Mouse (Mus musculus) CH12.LX (cell line): ENCODE data around the gene Ccdc114. TPM values are rescaled to one million over a fixed set of nuclear protein-coding genes. Genes with fewer than 3 reads are reported as not detected.

ENCODE experiments used
- DNase-seq: peaks from one replicate; pipeline ENCODE4 v3.0.0-alpha.2; 2013; ENCODE audit errors: extremely low read depth
- H3K27ac ChIP-seq: 2 replicates; pipeline ENCODE4 v1.5.1; 2012; ENCODE audit warnings: low read depth, mild to moderate bottlenecking, control low read depth, moderate library complexity; ENCODE audit not compliant: insufficient read depth
- H3K27me3 ChIP-seq: replicated peaks from 2 replicates; pipeline ENCODE3; 2012; ENCODE audit warnings: inconsistent platforms
- H3K36me3 ChIP-seq, 2 experiments: replicated peaks in 1 of 2; 2 replicates each; pipeline versions ENCODE3 to v1.6.1; 2012; ENCODE audit warnings: inconsistent platforms in 1 of 2, low read length in 1 of 2, mild to moderate bottlenecking in 1 of 2, mixed read lengths in 1 of 2, moderate library complexity in 1 of 2; ENCODE audit not compliant: control insufficient read depth in 1 of 2, insufficient read depth in 1 of 2
- H3K4me1 ChIP-seq, 2 experiments: 2 replicates each; pipeline ENCODE4 v1.6.1; 2012; ENCODE audit warnings: inconsistent platforms in 1 of 2, moderate library complexity in 1 of 2; ENCODE audit not compliant: insufficient read depth in 2 of 2, control insufficient read depth in 1 of 2
- H3K4me2 ChIP-seq: 2 replicates; pipeline ENCODE4 v1.6.1; 2012; ENCODE audit warnings: low read depth, mild to moderate bottlenecking, control low read depth; ENCODE audit not compliant: poor library complexity, insufficient read depth, severe bottlenecking
- H3K4me3 ChIP-seq, 3 experiments: fragments of 150-350 bp in 1 of 3; sonication (generic) in 1 of 3; replicated peaks in 1 of 3; 2 replicates each; pipeline versions ENCODE3 to v1.5.1; 2011 to 2012; ENCODE audit warnings: low read depth in 2 of 3, low read length in 2 of 3, mild to moderate bottlenecking in 2 of 3, moderate library complexity in 2 of 3, control low read depth in 1 of 3, improper control_type of control experiment in 1 of 3, inconsistent platforms in 1 of 3, mixed read lengths in 1 of 3; ENCODE audit not compliant: poor library complexity in 1 of 3
- H3K79me2 ChIP-seq: replicated peaks from 2 replicates; pipeline ENCODE4 v1.6.1; 2012; ENCODE audit warnings: mild to moderate bottlenecking, moderate library complexity; ENCODE audit not compliant: control insufficient read depth, poor library complexity, insufficient read depth, severe bottlenecking; ENCODE audit errors: extremely low read depth
- H3K9ac ChIP-seq: 2 replicates; pipeline ENCODE4 v1.6.1; 2012; ENCODE audit warnings: low read depth, mild to moderate bottlenecking, control low read depth, moderate library complexity; ENCODE audit not compliant: insufficient read depth
- H3K9me3 ChIP-seq: replicated peaks from 2 replicates; pipeline ENCODE3; 2012; ENCODE audit warnings: low read length, inconsistent platforms, mixed read lengths
- CTCF ChIP-seq, 2 experiments: IDR thresholded peaks in 1 of 2; conservative IDR thresholded peaks in 1 of 2; 2 replicates each; pipeline ENCODE4 v1.5.1; 2011 to 2012; ENCODE audit warnings: low read depth in 2 of 2, low read length in 2 of 2, improper control_type of control experiment in 1 of 2, inconsistent platforms in 1 of 2, mild to moderate bottlenecking in 1 of 2, moderate library complexity in 1 of 2
- E2F4 ChIP-seq: IDR thresholded peaks from 2 replicates; pipeline ENCODE4 v1.6.1; 2011; ENCODE audit warnings: low read depth, low read length, improper control_type of control experiment; ENCODE audit not compliant: insufficient replicate concordance
- EP300 ChIP-seq: IDR thresholded peaks from 2 replicates; pipeline ENCODE4 v1.6.1; 2011; ENCODE audit warnings: low read length, improper control_type of control experiment
- ETS1 ChIP-seq: conservative IDR thresholded peaks from 2 replicates; pipeline ENCODE4 v1.6.1; 2012; ENCODE audit warnings: low read depth, mild to moderate bottlenecking, inconsistent platforms, low read length, improper control_type of control experiment, moderate library complexity
- GABPA ChIP-seq: IDR thresholded peaks from 2 replicates; pipeline ENCODE4 v1.6.1; 2012; ENCODE audit warnings: low read depth, low read length, improper control_type of control experiment, inconsistent platforms; ENCODE audit not compliant: insufficient replicate concordance
- HCFC1 ChIP-seq: IDR thresholded peaks from 2 replicates; pipeline ENCODE4 v1.6.1; 2012; ENCODE audit warnings: low read depth, mild to moderate bottlenecking, inconsistent platforms, low read length, improper control_type of control experiment
- JUN ChIP-seq: IDR thresholded peaks from 2 replicates; pipeline ENCODE4 v1.6.1; 2011; ENCODE audit warnings: low read depth, mild to moderate bottlenecking, low read length, improper control_type of control experiment, moderate library complexity; ENCODE audit not compliant: insufficient read depth
- JUND ChIP-seq: conservative IDR thresholded peaks from 2 replicates; pipeline ENCODE4 v1.6.1; 2011; ENCODE audit warnings: low read depth, low read length, improper control_type of control experiment
- MAFK ChIP-seq: IDR thresholded peaks from 2 replicates; pipeline ENCODE4 v1.6.1; 2011; ENCODE audit warnings: low read length, improper control_type of control experiment; ENCODE audit not compliant: insufficient replicate concordance
- MAX ChIP-seq: IDR thresholded peaks from 2 replicates; pipeline ENCODE4 v1.6.1; 2011; ENCODE audit warnings: low read length, improper control_type of control experiment
- MAZ ChIP-seq: IDR thresholded peaks from 2 replicates; pipeline ENCODE4 v1.6.1; 2012; ENCODE audit warnings: low read depth, mild to moderate bottlenecking, inconsistent platforms, low read length, improper control_type of control experiment, moderate library complexity
- MEF2A ChIP-seq: IDR thresholded peaks from 2 replicates; pipeline ENCODE4 v1.6.1; 2014; ENCODE audit warnings: low read depth, mild to moderate bottlenecking, inconsistent platforms, low read length, improper control_type of control experiment, borderline replicate concordance
- MXI1 ChIP-seq: IDR thresholded peaks from 2 replicates; pipeline ENCODE4 v1.6.1; 2011; ENCODE audit warnings: mild to moderate bottlenecking, low read depth, low read length, improper control_type of control experiment
- MYC ChIP-seq: IDR thresholded peaks from 2 replicates; pipeline ENCODE4 v1.6.1; 2011; ENCODE audit warnings: low read depth, mild to moderate bottlenecking, improper control_type of control experiment, low read length
- NELFE ChIP-seq: IDR thresholded peaks from 2 replicates; pipeline ENCODE4 v1.6.1; 2011; ENCODE audit warnings: low read depth, low read length, improper control_type of control experiment
- NRF1 ChIP-seq: IDR thresholded peaks from 2 replicates; pipeline ENCODE4 v1.6.1; 2014; ENCODE audit warnings: low read depth, mild to moderate bottlenecking, inconsistent platforms, low read length, improper control_type of control experiment, moderate library complexity
- PAX5 ChIP-seq: IDR thresholded peaks from 2 replicates; pipeline ENCODE4 v1.6.1; 2012; ENCODE audit warnings: low read length, inconsistent platforms, mixed read lengths
- POLR2A ChIP-seq: IDR thresholded peaks from 2 replicates; pipeline ENCODE4 v1.6.1; 2011; ENCODE audit warnings: low read depth, mild to moderate bottlenecking, improper control_type of control experiment, low read length
- RAD21 ChIP-seq: IDR thresholded peaks from 2 replicates; pipeline ENCODE4 v1.6.1; 2011; ENCODE audit warnings: low read depth, mild to moderate bottlenecking, low read length, improper control_type of control experiment, moderate library complexity
- RCOR1 ChIP-seq: conservative IDR thresholded peaks from 2 replicates; pipeline ENCODE4 v1.6.1; 2012; ENCODE audit warnings: low read depth, mild to moderate bottlenecking, inconsistent platforms, low read length, improper control_type of control experiment
- SMC3 ChIP-seq: IDR thresholded peaks from 2 replicates; pipeline ENCODE4 v1.6.1; 2011; ENCODE audit warnings: low read depth, low read length, improper control_type of control experiment
- TBP ChIP-seq: conservative IDR thresholded peaks from 2 replicates; pipeline ENCODE4 v1.6.1; 2011; ENCODE audit warnings: low read depth, low read length, improper control_type of control experiment
- TCF12 ChIP-seq: IDR thresholded peaks from 2 replicates; pipeline ENCODE4 v1.6.1; 2014; ENCODE audit warnings: low read depth, mild to moderate bottlenecking, inconsistent platforms, low read length, improper control_type of control experiment
- UBTF ChIP-seq: IDR thresholded peaks from 2 replicates; pipeline ENCODE4 v1.6.1; 2012; ENCODE audit warnings: low read depth, mild to moderate bottlenecking, inconsistent platforms, low read length, improper control_type of control experiment, moderate library complexity
- USF1 ChIP-seq: IDR thresholded peaks from 2 replicates; pipeline ENCODE4 v1.6.1; 2014; ENCODE audit warnings: low read depth, mild to moderate bottlenecking, inconsistent platforms, low read length, improper control_type of control experiment
- USF2 ChIP-seq: conservative IDR thresholded peaks from 2 replicates; pipeline ENCODE4 v1.6.1; 2011; ENCODE audit warnings: low read depth, low read length, improper control_type of control experiment
- ZKSCAN1 ChIP-seq: IDR thresholded peaks from 2 replicates; pipeline ENCODE4 v1.6.1; 2012; ENCODE audit warnings: low read depth, inconsistent platforms, low read length, improper control_type of control experiment, borderline replicate concordance
- ZMIZ1 ChIP-seq: IDR thresholded peaks from 2 replicates; pipeline ENCODE4 v1.6.1; 2012; ENCODE audit warnings: low read depth, mild to moderate bottlenecking, inconsistent platforms, low read length, improper control_type of control experiment
- dilution Hi-C: fragments of 300-500 bp; cut with MboI; formaldehyde crosslinking; loops from 2 replicates; pipeline ENCODE4 v1.14.3; 2020; ENCODE audit warnings: low sequenced_read_pairs; ENCODE audit not compliant: extremely low pct_unique_long_range_greater_than_20kb, extremely low pct_ligation_motif_present
- in situ Hi-C: fragments of 300-500 bp; cut with MboI; formaldehyde crosslinking; loops from 3 replicates; pipeline ENCODE4 v1.14.3; 2019; ENCODE audit warnings: low sequenced_read_pairs, low pct_ligation_motif_present, low pct_unique_long_range_greater_than_20kb, mixed read lengths
- polyA plus RNA-seq: library from polyadenylated mRNA; unstranded; fragments of >175 nt; gene quantifications from 2 replicates; pipeline ENCODE4 v1.2.1, GENCODE M21; 2012; ENCODE audit warnings: low read depth; ENCODE audit not compliant: insufficient read length
- total RNA-seq, 2 experiments: library from RNA; depleted of rRNA; stranded (reverse); fragments of 300-350 nt in 1 of 2; fragments of >200 nt in 1 of 2; gene quantifications; 2 replicates each; pipeline ENCODE4 v1.2.3; 2012 to 2014

Gene Ccdc114
- total and polyA plus RNA-seq, 3 experiments = 0.11 TPM; not detected in 2

DNA sequence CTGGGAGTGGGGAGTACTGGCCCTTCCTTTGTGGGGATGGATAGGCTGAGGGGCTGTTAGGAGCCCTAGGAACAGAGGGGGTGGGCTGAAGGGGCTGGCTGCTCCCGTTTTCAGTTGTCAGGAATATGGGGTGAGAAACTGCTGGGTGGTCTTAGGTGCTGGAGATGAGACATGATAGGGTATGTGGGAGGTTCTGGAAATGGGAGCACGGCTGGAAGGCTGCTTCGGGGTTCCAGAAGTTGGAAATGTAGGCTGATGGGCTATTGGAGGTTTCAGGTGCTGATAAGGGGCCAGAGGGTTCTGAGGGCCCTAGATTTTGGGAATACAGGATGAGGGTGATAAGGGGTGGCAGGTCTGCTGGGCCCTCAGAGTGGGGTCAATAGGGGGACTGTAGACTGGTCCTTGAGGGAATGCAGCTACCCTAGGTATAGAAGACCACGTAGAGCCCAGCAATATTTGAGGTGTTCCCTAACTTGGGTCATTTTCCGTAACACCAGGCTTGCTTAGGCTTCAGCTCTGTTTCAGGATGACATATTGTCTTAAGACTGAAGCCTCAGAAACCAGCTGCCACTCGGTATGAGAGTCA lies 27.8 kb upstream of the Ccdc114 start:
- H3K4me2 ChIP-seq = no peak overlapping the region
- no peaks in the 10 kb centered on the region for H3K79me2 ChIP-seq
- H3K27me3 ChIP-seq = no peaks in the 10 kb centered on the region
- in situ Hi-C loops = no loop called here
- TF ChIP-seq ZKSCAN1 (no peak), RCOR1 (no peak), ZMIZ1 (no peak), USF1 (no peak), TCF12 (no peak), MAFK (no peak), UBTF (no peak), CTCF (conservative IDR thresholded peaks at IDR 0.05 in 1 of 2, IDR thresholded peaks at IDR 0.05 in 1 of 2; ENCODE audit: low read depth in 2 of 2, low read length in 2 of 2) (no peak), HCFC1 (no peak), SMC3 (no peak), E2F4 (no peak), GABPA (no peak), RAD21 (no peak), MEF2A (no peak), NELFE (no peak), POLR2A (no peak), MYC (no peak)
- no peak overlapping the region for H3K27ac ChIP-seq
- no peaks in the 10 kb centered on the region for H3K9me3 ChIP-seq
- no peak for DNase-seq
- dilution Hi-C loops = no loop called here
- H3K9ac ChIP-seq = no peak overlapping the region
- peak overlapping the region in 1 of 3 experiments; percentile 22 for H3K4me3 ChIP-seq
- peaks cover 0 to 5% of the 10 kb centered on the region in 2 experiments for H3K36me3 ChIP-seq
- peaks cover 3 to 22% of the 10 kb centered on the region in 2 experiments; a peak in 3 of 4 replicates for H3K4me1 ChIP-seq

DNA sequence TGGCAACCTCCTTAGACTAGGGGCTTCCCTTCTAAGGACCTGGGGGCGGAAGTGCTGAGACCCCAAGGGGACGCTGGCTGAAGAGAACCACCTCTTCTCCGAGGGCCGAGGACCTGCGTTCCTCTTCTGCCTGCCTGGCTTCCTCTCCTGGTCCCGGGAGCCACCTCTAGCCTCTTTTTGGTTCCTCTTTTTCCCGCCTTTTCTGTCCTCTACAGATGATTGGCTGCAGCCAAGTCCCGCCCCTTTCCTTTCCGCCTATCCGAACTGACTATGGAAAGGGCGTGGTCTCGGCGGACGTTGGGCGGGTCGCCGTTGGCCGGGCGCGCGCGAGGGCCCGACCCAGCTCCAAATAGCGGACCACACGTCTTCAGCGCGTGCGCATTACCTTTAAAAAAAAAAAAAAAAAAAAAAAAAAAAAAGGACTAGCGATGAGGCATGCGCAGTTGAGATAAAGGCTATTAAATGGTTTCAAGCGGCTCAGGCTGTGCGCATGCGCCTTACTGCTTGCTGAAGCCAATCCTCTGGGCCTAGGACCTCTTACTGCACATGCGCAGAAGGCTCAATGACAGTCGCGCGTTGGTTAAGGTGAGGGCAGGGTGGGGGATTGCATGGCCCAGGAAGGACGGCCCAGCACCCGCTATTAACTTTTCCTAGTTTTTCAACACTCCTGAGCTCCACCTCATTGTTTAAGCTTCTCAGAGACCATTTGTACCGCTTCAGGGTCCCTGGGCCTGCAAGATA lies 27.2 kb upstream of the Ccdc114 start, which contains the start of the genes Syngr4 and Tmem143:
Gene Syngr4, minus strand, starts transcription at position 198 of the 741 bp plus-strand sequence.
Gene Tmem143, plus strand, starts transcription at position 425 of the 741 bp plus-strand sequence.
- H3K36me3 ChIP-seq = peaks cover 0 to 7% of the 10 kb centered on the region in 2 experiments
- peak within 1 kb of the TSS; percentile 68 for H3K4me2 ChIP-seq
- no peaks in the 10 kb centered on the region for H3K27me3 ChIP-seq
- in situ Hi-C loops = no loop called here
- peak within 1 kb of the TSS; percentile 63 to 80 (median 77) for H3K4me3 ChIP-seq
- H3K4me1 ChIP-seq = peaks cover 3 to 25% of the 10 kb centered on the region in 2 experiments; a peak in 3 of 4 replicates
- H3K27ac ChIP-seq = peak within 1 kb of the TSS; percentile 59
- dilution Hi-C loops = no loop called here
- no peaks in the 10 kb centered on the region for H3K79me2 ChIP-seq
- peak; percentile 100 for DNase-seq
- no peaks in the 10 kb centered on the region for H3K9me3 ChIP-seq
- H3K9ac ChIP-seq = peak within 1 kb of the TSS; percentile 79
- TF ChIP-seq RCOR1 (0 out of 2 replicates have a peak, but pooled peaks have one; percentile 24), E2F4 (peak; percentile 94; the same call in 1 of the 2 replicates), MEF2A (0 out of 2 replicates have a peak, but pooled peaks have one; percentile 19), JUND (no peak), UBTF (peak; percentile 78; the same call in 1 of the 2 replicates), USF2 (no peak), MXI1 (peak; percentile 12; the same call in 1 of the 2 replicates), MAX (peak; percentile 85), MYC (peak; percentile 32), ETS1 (no peak), JUN (no peak), USF1 (no peak), SMC3 (no peak), RAD21 (no peak), ZKSCAN1 (no peak), NELFE (peak; percentile 84), TBP (peak; percentile 74), PAX5 (no peak), MAZ (0 out of 2 replicates have a peak, but pooled peaks have one; percentile 7), HCFC1 (peak; percentile 75), POLR2A (peak; percentile 80), EP300 (no peak), ZMIZ1 (peak; percentile 70; the same call in 1 of the 2 replicates), NRF1 (peak; percentile 92)
